12 mouse cellular contexts compared by ENCODE assay signal in the genomic region with DNA sequence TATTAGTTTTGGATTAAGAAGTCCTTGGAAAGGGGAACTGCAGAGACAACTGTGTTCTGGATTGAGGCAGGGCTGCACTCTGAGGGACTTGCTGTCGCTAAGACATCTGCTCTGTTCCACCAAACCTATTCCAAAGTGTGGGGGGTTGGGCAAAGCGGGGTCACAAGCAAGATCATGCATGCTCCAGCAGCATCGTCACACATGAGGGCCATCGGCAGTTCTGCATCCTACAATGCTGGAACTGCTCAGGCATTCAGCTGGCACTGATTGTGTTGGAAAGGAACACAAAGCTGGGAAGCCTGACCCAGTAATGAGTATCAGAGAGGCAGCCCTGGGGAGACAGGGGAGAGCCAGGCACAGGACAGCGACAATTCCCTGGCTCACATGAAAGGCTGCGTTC. TPM values are rescaled to one million over a fixed set of nuclear protein-coding genes. Genes with fewer than 3 reads are reported as not detected.
DNase-seq lines count a peak whose midpoint lies in the region; ATAC-seq lines count a peak whose summit lies in the region.
"Had no signal": no experiment of that assay in that cellular context is flagged by ENCODE, and none has a peak within 500 bp of the region (broad histone marks: within the 10 kb centered on the region; RNA-seq: fewer than 3 reads in every experiment).

No protein-coding gene starts in this region.

- peaks cover 10% of the 10 kb centered on the region for H3K4me1 ChIP-seq in hindbrain, embryonic 16.5 days (ENCODE audit: control insufficient read depth, insufficient read depth, low read depth, low read length)

- no peaks in the 10 kb centered on the region for H3K36me3 ChIP-seq in hindbrain, embryonic 16.5 days (ENCODE audit: control insufficient read depth, insufficient read depth, low read length)
- H3K36me3 ChIP-seq: embryonic facial prominence, embryonic 15.5 days; limb, embryonic 12.5 days had no signal

- no peak overlapping the region for H3K4me3 ChIP-seq in hindbrain, embryonic 16.5 days (ENCODE audit: low read length)
- H3K4me3 ChIP-seq: embryonic facial prominence, embryonic 15.5 days; limb, embryonic 12.5 days had no signal

- peak; percentile 65 for DNase-seq in Muller cell, postnatal 12 days (ENCODE audit: inconsistent ontology term)
- DNase-seq in brain, adult 2 months (ENCODE audit: low read depth, low spot score), result peak; percentile 46
- peak; percentile 53 for DNase-seq in embryo, embryonic 11 days
- DNase-seq in lung, postnatal 36 days, result no peak
- no peak for DNase-seq in thymus, postnatal 10 days (ENCODE audit: low spot score in 2 of 2)
- no peak for DNase-seq in thymus, postnatal 0 days (ENCODE audit: low spot score)
- DNase-seq: gastrocnemius, postnatal 10 days; kidney, adult 8-10 months; thymus, postnatal 14 days had no signal

- no peaks in the 10 kb centered on the region for H3K27me3 ChIP-seq in hindbrain, embryonic 16.5 days (replicated peaks; ENCODE audit: control insufficient read depth, insufficient read depth, low read length)
- H3K27me3 ChIP-seq: embryonic facial prominence, embryonic 15.5 days; limb, embryonic 12.5 days had no signal

- peak; percentile 73 for ATAC-seq in hindbrain, embryonic 16.5 days

- H3K9ac ChIP-seq in hindbrain, embryonic 16.5 days (ENCODE audit: low read depth, low read length), result no peak overlapping the region
- H3K9ac ChIP-seq: embryonic facial prominence, embryonic 15.5 days; limb, embryonic 12.5 days had no signal

- H3K4me2 ChIP-seq in hindbrain, embryonic 16.5 days (ENCODE audit: low read length), result no peak overlapping the region
- H3K4me2 ChIP-seq: embryonic facial prominence, embryonic 15.5 days; limb, embryonic 12.5 days had no signal

- H3K27ac ChIP-seq in hindbrain, embryonic 16.5 days (ENCODE audit: low read depth, low read length), result no peak overlapping the region
- H3K27ac ChIP-seq: embryonic facial prominence, embryonic 15.5 days; limb, embryonic 12.5 days had no signal

- H3K9me3 ChIP-seq in hindbrain, embryonic 16.5 days (ENCODE audit: control insufficient read depth, low read length), result no peaks in the 10 kb centered on the region
- H3K9me3 ChIP-seq: embryonic facial prominence, embryonic 15.5 days; limb, embryonic 12.5 days had no signal

- 16% methylated on average over 6 of the region's 6 CpGs for WGBS in hindbrain, embryonic 16.5 days

RNA-seq across cellular contexts. Expression of gene Amer2, which starts 56.5 kb away (rescaled TPM):
- polyA plus RNA-seq in hindbrain, embryonic 16.5 days (2015; fragmentation: Nextera tagmentation; extraction: Ambion mirVana), result 19.3 and 21.2 TPM in 2 replicates
- 0.01 TPM in 1 of 2 replicates, not detected in the other for polyA plus RNA-seq in thymus, postnatal 0 days (2015; fragmentation: Nextera tagmentation; extraction: Ambion mirVana)

Comparison
In these comparisons a context has a peak if more than half of its experiments do, and no peak if none do; other contexts are left out.
1. DNase-seq: peak in Muller cell, postnatal 12 days (single experiment), brain, adult 2 months (single experiment) and embryo, embryonic 11 days (single experiment); none in lung, postnatal 36 days (single experiment), thymus, postnatal 10 days (0 of 2) and thymus, postnatal 0 days (single experiment).
2. RNA of gene Amer2, which starts 56.5 kb away (polyA plus RNA-seq): 19.3 to 21.2 TPM in hindbrain, embryonic 16.5 days; 0.01 TPM in thymus, postnatal 0 days; every median in the first group is over 10 times any median in the second.